Mouse (Mus musculus) testis, adult 2 months (tissue): Measurements from ENCODE around the gene Tmem59. TPM values are rescaled to one million over a fixed set of nuclear protein-coding genes. Genes with fewer than 3 reads are reported as not detected.

Source experiments
- H3K27ac ChIP-seq: fragments of 200-500 bp; 2 replicates; pipeline ENCODE4 v1.5.1; 2012; ENCODE audit warnings: low read depth, low read length; ENCODE audit not compliant: control insufficient read depth, insufficient read depth
- H3K27me3 ChIP-seq: fragments of 200-500 bp; 2 replicates; pipeline ENCODE4 v1.6.1; 2012; ENCODE audit warnings: mild to moderate bottlenecking, low read length, moderate library complexity; ENCODE audit not compliant: control insufficient read depth, insufficient read depth
- H3K36me3 ChIP-seq: fragments of 200-500 bp; 2 replicates; pipeline ENCODE4 v1.6.1; 2012; ENCODE audit warnings: mild to moderate bottlenecking, low read length; ENCODE audit not compliant: control insufficient read depth, insufficient read depth
- H3K4me1 ChIP-seq: fragments of 200-500 bp; 2 replicates; pipeline ENCODE4 v1.6.1; 2012; ENCODE audit warnings: low read length; ENCODE audit not compliant: control insufficient read depth, insufficient read depth
- H3K4me3 ChIP-seq: fragments of 200-500 bp; 2 replicates; pipeline ENCODE4 v1.5.1; 2012; ENCODE audit warnings: low read depth, mild to moderate bottlenecking, low read length, moderate library complexity, mixed read lengths; ENCODE audit not compliant: control insufficient read depth
- CTCF ChIP-seq: fragments of 200-500 bp; IDR thresholded peaks from 2 replicates; pipeline ENCODE4 v1.5.1; 2012; ENCODE audit warnings: low read depth, mild to moderate bottlenecking, inconsistent platforms, low read length, moderate library complexity; ENCODE audit not compliant: control insufficient read depth, insufficient read depth, insufficient replicate concordance
- POLR2A ChIP-seq: fragments of 200-500 bp; IDR thresholded peaks from 2 replicates; pipeline ENCODE4 v1.6.1; 2012; ENCODE audit warnings: low read depth, mild to moderate bottlenecking, inconsistent platforms, low read length, moderate library complexity; ENCODE audit not compliant: control insufficient read depth
- polyA plus RNA-seq: library from polyadenylated mRNA; depleted of rRNA; stranded (reverse); fragments of >200 nt; gene quantifications from 2 replicates; pipeline ENCODE4 v1.2.3, GENCODE M21; 2012; rRNA removed

Tmem59 gene
- polyA plus RNA-seq, 1 experiment = 92.8 TPM

- Histone ChIP-seq H3K4me1 (peaks cover 10% of the 10 kb centered on the region), H3K4me3 (no peak overlapping the region), H3K27me3 (no peaks in the 10 kb centered on the region), H3K36me3 (no peaks in the 10 kb centered on the region), H3K27ac (no peak overlapping the region)
- TF ChIP-seq POLR2A (no peak), CTCF (no peak)
These were observed 72.3 kb downstream of the Tmem59 start for GRCm38 (mm10) chr4:107250494-107250893.

Other genes with a start within 250 kb of the Tmem59 start
- gene Mrpl37, start 111.5 kb upstream of the Tmem59 start, polyA plus RNA-seq = 73.8 and 74.4 TPM in 2 replicates
- gene Cyb5rl, start 111.4 kb upstream of the Tmem59 start, polyA plus RNA-seq = 5.7 and 7.2 TPM in 2 replicates
- not detected in 2 replicates for gene Cdcp2, start 81.5 kb upstream of the Tmem59 start, polyA plus RNA-seq
- 11.0 and 15.9 TPM in 2 replicates for gene Tceanc2, start 717 bp downstream of the Tmem59 start, polyA plus RNA-seq
- 0.41 and 0.59 TPM in 2 replicates for gene Ldlrad1, start 30.8 kb downstream of the Tmem59 start, polyA plus RNA-seq
- 23.0 and 28.6 TPM in 2 replicates for gene Lrrc42, start 75.1 kb downstream of the Tmem59 start, polyA plus RNA-seq
- gene Hspb11, start 75.2 kb downstream of the Tmem59 start, polyA plus RNA-seq = 8.8 and 11.9 TPM in 2 replicates
- 0.12 TPM in 1 of 2 replicates, not detected in the other for gene Dio1, start 128.8 kb downstream of the Tmem59 start, polyA plus RNA-seq
- gene Yipf1, start 136.0 kb downstream of the Tmem59 start, polyA plus RNA-seq = 48.8 and 52.5 TPM in 2 replicates
- gene Ndc1, start 189.4 kb downstream of the Tmem59 start, polyA plus RNA-seq = 18.9 and 20.5 TPM in 2 replicates